Mouse (Mus musculus): ENCODE results near the gene Rai1. TPM values are rescaled to one million over a fixed set of nuclear protein-coding genes. Genes with fewer than 3 reads are reported as not detected.
A peak's percentile ranks its signal among the peaks of the same experiment; 100 is the strongest.

Rai1 gene
- total RNA-seq, 4 experiments from 2014 or later = 46.6 to 87.7 (median 60.0) TPM

GRCm38 (mm10) chr11:60192534-60192933 is 87.7 kb downstream of the Rai1 start:
- DNase-seq = no peak

GRCm38 (mm10) chr11:60193556-60193955 is 88.7 kb downstream of the Rai1 start:
- no peak for DNase-seq

GRCm38 (mm10) chr11:60195108-60195507 is 90.3 kb downstream of the Rai1 start:
- no peak for DNase-seq

GRCm38 (mm10) chr11:60196344-60196743 is 91.5 kb downstream of the Rai1 start:
- no peak for DNase-seq

- no peak for DNase-seq
Measured at GRCm38 (mm10) chr11:60197998-60198619, 93.3 kb downstream of the Rai1 start.

- no peak for DNase-seq
Measured at GRCm38 (mm10) chr11:60198651-60199050, 93.8 kb downstream of the Rai1 start.

GRCm38 (mm10) chr11:60199702-60200184 is 94.9 kb downstream of the Rai1 start:
- peak; percentile 82 for DNase-seq

- DNase-seq = no peak
Measured at GRCm38 (mm10) chr11:60200384-60200783, 95.6 kb downstream of the Rai1 start.

- no peak for DNase-seq
Measured at GRCm38 (mm10) chr11:60202710-60203638, 98.2 kb downstream of the Rai1 start.

- no peak for DNase-seq
Measured at GRCm38 (mm10) chr11:60205026-60205425, 100.2 kb downstream of the Rai1 start.

GRCm38 (mm10) chr11:60206207-60206606 is 101.4 kb downstream of the Rai1 start:
- no peak for DNase-seq

- DNase-seq = no peak
Measured at GRCm38 (mm10) chr11:60208201-60208600, 103.4 kb downstream of the Rai1 start.

- no peak for DNase-seq
Measured at GRCm38 (mm10) chr11:60208712-60209111, 103.9 kb downstream of the Rai1 start.

- peak; percentile 79 for DNase-seq
Measured at GRCm38 (mm10) chr11:60209217-60209932, 104.6 kb downstream of the Rai1 start.

- no peak for DNase-seq
Measured at GRCm38 (mm10) chr11:60209933-60210249, 105.1 kb downstream of the Rai1 start.

GRCm38 (mm10) chr11:60210305-60210724 is 105.5 kb downstream of the Rai1 start:
- peak; percentile 94 for DNase-seq

GRCm38 (mm10) chr11:60211152-60211551 is 106.3 kb downstream of the Rai1 start:
- no peak for DNase-seq

GRCm38 (mm10) chr11:60211761-60212160 is 106.9 kb downstream of the Rai1 start:
- DNase-seq = no peak

- no peak for DNase-seq
Measured at GRCm38 (mm10) chr11:60213266-60213665, 108.5 kb downstream of the Rai1 start.

GRCm38 (mm10) chr11:60216671-60217070 is 111.9 kb downstream of the Rai1 start:
- DNase-seq = no peak

- DNase-seq = no peak
Measured at GRCm38 (mm10) chr11:60217467-60217866, 112.7 kb downstream of the Rai1 start.

- DNase-seq = no peak
Measured at GRCm38 (mm10) chr11:60219609-60220008, 114.8 kb downstream of the Rai1 start.

- DNase-seq = peak; percentile 85
Measured at GRCm38 (mm10) chr11:60220291-60220804, 115.5 kb downstream of the Rai1 start.

All from adrenal gland, adult 8-10 months (tissue).